Mouse (Mus musculus) left cerebral cortex, adult 11 months (tissue): ENCODE results near the gene Dlx3.

Source experiments
- DNase-seq: peaks from one replicate; pipeline ENCODE4 v3.0.0; 2022; ENCODE audit warnings: low spot score

Gene Dlx3

GRCm38 (mm10) chr11:95125366-95125948 lies 5.5 kb downstream of the Dlx3 start:
- no peak for DNase-seq

GRCm38 (mm10) chr11:95126272-95127245 lies 6.6 kb downstream of the Dlx3 start:
- no peak for DNase-seq

- no peak for DNase-seq
Measured at GRCm38 (mm10) chr11:95128359-95128758, 8.4 kb downstream of the Dlx3 start.

GRCm38 (mm10) chr11:95130668-95131252 lies 10.8 kb downstream of the Dlx3 start:
- no peak for DNase-seq

GRCm38 (mm10) chr11:95133321-95133720 lies 13.4 kb downstream of the Dlx3 start:
- no peak for DNase-seq

GRCm38 (mm10) chr11:95137281-95137680 lies 17.4 kb downstream of the Dlx3 start:
- no peak for DNase-seq

- DNase-seq = no peak
Measured at GRCm38 (mm10) chr11:95139871-95140270, 20.0 kb downstream of the Dlx3 start.

GRCm38 (mm10) chr11:95142258-95142657 lies 22.3 kb downstream of the Dlx3 start:
- DNase-seq = no peak

- no peak for DNase-seq
Measured at GRCm38 (mm10) chr11:95142980-95143575, 23.2 kb downstream of the Dlx3 start.

- no peak for DNase-seq
Measured at GRCm38 (mm10) chr11:95143663-95144062, 23.7 kb downstream of the Dlx3 start.

- no peak for DNase-seq
Measured at GRCm38 (mm10) chr11:95144091-95144945, 24.4 kb downstream of the Dlx3 start.

- DNase-seq = no peak
Measured at GRCm38 (mm10) chr11:95144946-95145483, 25.1 kb downstream of the Dlx3 start.

GRCm38 (mm10) chr11:95145851-95146403 lies 26.0 kb downstream of the Dlx3 start, which contains the start of gene Dlx4:
Gene Dlx4 (minus strand): TSS chr11:95146263.
- no peak for DNase-seq

- no peak for DNase-seq
Measured at GRCm38 (mm10) chr11:95148754-95149153, 28.8 kb downstream of the Dlx3 start.

GRCm38 (mm10) chr11:95149462-95150268 lies 29.7 kb downstream of the Dlx3 start:
- no peak for DNase-seq

GRCm38 (mm10) chr11:95150269-95151049 lies 30.5 kb downstream of the Dlx3 start:
- no peak for DNase-seq

GRCm38 (mm10) chr11:95153116-95153515 lies 33.2 kb downstream of the Dlx3 start:
- no peak for DNase-seq

- DNase-seq = no peak
Measured at GRCm38 (mm10) chr11:95153681-95154080, 33.8 kb downstream of the Dlx3 start.

GRCm38 (mm10) chr11:95155511-95155910 lies 35.6 kb downstream of the Dlx3 start:
- DNase-seq = no peak
